Mouse (Mus musculus) heart, postnatal 10 days (tissue): ENCODE measurements around the gene AW549877. TPM values are rescaled to one million over a fixed set of nuclear protein-coding genes. Genes with fewer than 3 reads are reported as not detected.

ENCODE experiments used
- DNase-seq, 2 experiments: peaks; one replicate each; pipeline ENCODE4 v3.0.0; 2021
- intact Hi-C: fragments of 180-260 bp; cut with DNase I; formaldehyde crosslinking; loops from one replicate; pipeline ENCODE4 v1.15.1; 2025
- total RNA-seq, 2 experiments: library from RNA; stranded (reverse); gene quantifications; 2 replicates each; pipeline ENCODE4 v1.2.3; 2021

The AW549877 gene
- total RNA-seq, 2 experiments from 2014 or later: 24.7 to 25.4 TPM

- intact Hi-C loops: loop anchor here (1.0 to 5.0 kb wide), 3 partner anchors 16 to 47 kb away; partner anchors contain the start of genes Fbxo4 and Oxct1
These were observed 594 bp downstream of the AW549877 start for GRCm38 (mm10) chr15:3994852-3995447.

GRCm38 (mm10) chr15:3987981-3988380, 7.6 kb downstream of the AW549877 start:
- DNase-seq: peak; percentile 30 to 69
- intact Hi-C loops: loop anchor here (5.0 kb wide), 1 partner anchor 691 kb away; no protein-coding TSS in a partner anchor

More at GRCm38 (mm10) chr15:3994852-3995447, 594 bp downstream of the AW549877 start:
- no peak for DNase-seq

GRCm38 (mm10) chr15:3984876-3985275, 10.7 kb downstream of the AW549877 start:
- no peak for DNase-seq
- intact Hi-C loops: loop anchor here (5.0 kb wide), 2 partner anchors 548 to 688 kb away; no protein-coding TSS in a partner anchor

- intact Hi-C loops: loop anchor here (5.0 kb wide), 1 partner anchor 545 kb away; no protein-coding TSS in a partner anchor
- DNase-seq: no peak
These were observed 12.8 kb downstream of the AW549877 start for GRCm38 (mm10) chr15:3982732-3983131.

- intact Hi-C loops: loop anchor here (1.0 to 5.0 kb wide), 3 partner anchors 15 to 543 kb away; partner anchors contain the start of genes AW549877 and Oxct1
- DNase-seq: no peak
These were observed 15.7 kb downstream of the AW549877 start for GRCm38 (mm10) chr15:3979871-3980270.

- intact Hi-C loops: loop anchor here (1.0 to 5.0 kb wide), 2 partner anchors 16 to 48 kb away; partner anchors contain the start of genes AW549877 and Oxct1
- DNase-seq: peak; percentile 92
These were observed 16.3 kb downstream of the AW549877 start, which contains the start of gene Fbxo4 for GRCm38 (mm10) chr15:3979061-3979848. Fbxo4 (minus strand) TSS chr15:3979573.

- intact Hi-C loops: loop anchor here (5.0 kb wide), 1 partner anchor 49 kb away; the partner anchor contains the start of gene Oxct1
These were observed 17.3 kb downstream of the AW549877 start for GRCm38 (mm10) chr15:3978279-3978678.

GRCm38 (mm10) chr15:3973300-3973699, 22.2 kb downstream of the AW549877 start:
- DNase-seq: no peak
- intact Hi-C loops: no loop called here

More at GRCm38 (mm10) chr15:3978279-3978678, 17.3 kb downstream of the AW549877 start:
- DNase-seq: no peak

- no peak for DNase-seq
- intact Hi-C loops: no loop called here
These were observed 25.4 kb downstream of the AW549877 start for GRCm38 (mm10) chr15:3970193-3970592.

- DNase-seq: no peak
- intact Hi-C loops: no loop called here
These were observed 25.8 kb downstream of the AW549877 start for GRCm38 (mm10) chr15:3969743-3970142.

GRCm38 (mm10) chr15:3962251-3962650, 33.3 kb downstream of the AW549877 start:
- intact Hi-C loops: loop anchor here (5.0 kb wide), 1 partner anchor 65 kb away; the partner anchor contains the start of gene Oxct1
- peak; percentile 69 to 70 for DNase-seq

- intact Hi-C loops: loop anchor here (5.0 kb wide), 1 partner anchor 67 kb away; the partner anchor contains the start of gene Oxct1
- DNase-seq: no peak
These were observed 35.5 kb downstream of the AW549877 start for GRCm38 (mm10) chr15:3960094-3960493.

GRCm38 (mm10) chr15:3957982-3958381, 37.6 kb downstream of the AW549877 start:
- peak; percentile 60 to 75 for DNase-seq
- intact Hi-C loops: loop anchor here (1.0 kb wide), 1 partner anchor 85 kb away; no protein-coding TSS in a partner anchor

GRCm38 (mm10) chr15:3954971-3955370, 40.6 kb downstream of the AW549877 start:
- no peak for DNase-seq
- intact Hi-C loops: no loop called here

GRCm38 (mm10) chr15:3938132-3938531, 57.4 kb downstream of the AW549877 start:
- DNase-seq: peak in 1 of 2 experiments; percentile 7
- intact Hi-C loops: loop anchor here (10.0 kb wide), 1 partner anchor 643 kb away; no protein-coding TSS in a partner anchor

- intact Hi-C loops: loop anchor here (10.0 kb wide), 1 partner anchor 641 kb away; no protein-coding TSS in a partner anchor
These were observed 59.5 kb downstream of the AW549877 start for GRCm38 (mm10) chr15:3936056-3936455.

GRCm38 (mm10) chr15:3933466-3933865, 62.1 kb downstream of the AW549877 start:
- intact Hi-C loops: loop anchor here (10.0 kb wide), 1 partner anchor 639 kb away; no protein-coding TSS in a partner anchor
- DNase-seq: no peak

More at GRCm38 (mm10) chr15:3936056-3936455, 59.5 kb downstream of the AW549877 start:
- no peak for DNase-seq
